Mouse (Mus musculus) embryonic facial prominence, embryonic 11.5 days (tissue): ENCODE data around the gene Necab3. TPM values are rescaled to one million over a fixed set of nuclear protein-coding genes. Genes with fewer than 3 reads are reported as not detected.

Experiments
- ATAC-seq: fragments of 200-750 bp; cut with Nextera tagmentation; replicated peaks from 2 replicates; pipeline ENCODE4 v1.8.0; 2017; ENCODE audit warnings: low read depth; ENCODE audit not compliant: insufficient number of reproducible peaks, low FRiP score, low TSS enrichment
- DNase-seq: peaks from one replicate; pipeline ENCODE4 v3.0.0-alpha.2; 2015; ENCODE audit warnings: low spot score
- H3K27ac ChIP-seq: fragments of 300-500 bp; sonication (generic); replicated peaks from 2 replicates; pipeline ENCODE4 v1.5.1; 2014; ENCODE audit warnings: mild to moderate bottlenecking, low read depth, low read length, control low read depth
- H3K27me3 ChIP-seq: fragments of 300-500 bp; sonication (generic); 2 replicates; pipeline ENCODE4 v1.6.1; 2014; ENCODE audit warnings: mild to moderate bottlenecking, low read length, moderate library complexity, mixed read lengths; ENCODE audit not compliant: control insufficient read depth, insufficient read depth
- H3K36me3 ChIP-seq: fragments of 300-500 bp; sonication (generic); replicated peaks from 2 replicates; pipeline ENCODE4 v1.6.1; 2014; ENCODE audit warnings: low read depth, mild to moderate bottlenecking, low read length, moderate library complexity, mixed read lengths; ENCODE audit not compliant: control insufficient read depth, insufficient read depth
- H3K4me1 ChIP-seq: fragments of 300-500 bp; sonication (generic); 2 replicates; pipeline ENCODE4 v1.6.1; 2014; ENCODE audit warnings: low read length, mixed read lengths; ENCODE audit not compliant: control insufficient read depth, insufficient read depth
- H3K4me2 ChIP-seq: fragments of 300-500 bp; sonication (generic); 2 replicates; pipeline ENCODE4 v1.6.1; 2014; ENCODE audit warnings: low read depth, mild to moderate bottlenecking, control low read depth, low read length, moderate library complexity
- H3K4me3 ChIP-seq: fragments of 300-500 bp; sonication (generic); 2 replicates; pipeline ENCODE4 v1.5.1; 2014; ENCODE audit warnings: low read depth, low read length, control low read depth
- H3K9ac ChIP-seq: fragments of 300-500 bp; sonication (generic); replicated peaks from 2 replicates; pipeline ENCODE4 v1.6.1; 2014; ENCODE audit warnings: mild to moderate bottlenecking, control low read depth, low read length
- H3K9me3 ChIP-seq: fragments of 300-500 bp; sonication (generic); replicated peaks from 2 replicates; pipeline ENCODE4 v1.6.1; 2016; ENCODE audit warnings: mild to moderate bottlenecking, low read length, inconsistent platforms, mixed read lengths; ENCODE audit not compliant: control insufficient read depth
- WGBS: fragments of 180-500 bp; shearing (Covaris S2); extraction: QIAGEN DNeasy Blood & Tissue Kit; methylation state at CpG from one replicate; pipeline ENCODE4 v1.1.7; 2014; 5-methylcytosine and 5-hydroxymethylcytosine counted together
- polyA plus RNA-seq: library from polyadenylated mRNA; unstranded; fragments of >200 nt; fragmentation: Nextera tagmentation; extraction: Ambion mirVana; gene quantifications from 2 replicates; pipeline ENCODE4 v1.2.1, GENCODE M21; 2014

Necab3 gene
- polyA plus RNA-seq, 1 experiment from 2014 or later, result 1.7 TPM

- Histone ChIP-seq H3K9ac (no peak overlapping the region), H3K4me1 (peaks cover 2% of the 10 kb centered on the region; the same call in 1 of the 2 replicates), H3K36me3 (no peaks in the 10 kb centered on the region), H3K27me3 (no peaks in the 10 kb centered on the region), H3K4me2 (no peak overlapping the region), H3K27ac (no peak overlapping the region), H3K4me3 (no peak overlapping the region), H3K9me3 (no peaks in the 10 kb centered on the region)
- WGBS, result 89% methylated on average over 4 of the region's 4 CpGs
- ATAC-seq (no peak), DNase-seq (no peak)
Measured at GRCm38 (mm10) chr2:154495021-154495420, 63.7 kb downstream of the Necab3 start.

Other genes starting within 250 kb of the Necab3 start
- gene Cdk5rap1, start 185.9 kb downstream of the Necab3 start, polyA plus RNA-seq, result 19.4 and 19.7 TPM in 2 replicates
- gene Snta1, start 150.8 kb downstream of the Necab3 start, polyA plus RNA-seq, result 2.1 TPM in 2 replicates
- 47.4 and 51.9 TPM in 2 replicates for gene Cbfa2t2, start 122.4 kb downstream of the Necab3 start, polyA plus RNA-seq
- 0.96 and 1.5 TPM in 2 replicates for gene 1700003F12Rik, start 11.8 kb downstream of the Necab3 start, polyA plus RNA-seq
- gene Actl10, start 7.1 kb downstream of the Necab3 start, polyA plus RNA-seq, result not detected in 2 replicates
- 7.2 and 8.6 TPM in 2 replicates for gene E2f1, start 11.0 kb upstream of the Necab3 start, polyA plus RNA-seq
- gene Pxmp4, start 44.8 kb upstream of the Necab3 start, polyA plus RNA-seq, result 13.6 and 15.8 TPM in 2 replicates
- gene Zfp341, start 54.4 kb upstream of the Necab3 start, polyA plus RNA-seq, result 0.60 and 1.1 TPM in 2 replicates
- not detected in 2 replicates for gene 4930519P11Rik, start 54.5 kb upstream of the Necab3 start, polyA plus RNA-seq
- gene Chmp4b, start 92.8 kb upstream of the Necab3 start, polyA plus RNA-seq, result 14.0 and 14.8 TPM in 2 replicates
- gene Gm14214, start 211.1 kb upstream of the Necab3 start, polyA plus RNA-seq, result not detected in 2 replicates
- 67.2 and 80.0 TPM in 2 replicates for gene Raly, start 232.2 kb upstream of the Necab3 start, polyA plus RNA-seq
- 3.3 and 4.4 TPM in 2 replicates for gene a, start 232.5 kb upstream of the Necab3 start, polyA plus RNA-seq